Mouse (Mus musculus) subcutaneous adipose tissue, adult 2 months (tissue): Measurements from ENCODE around the gene 9930111J21Rik1. TPM values are rescaled to one million over a fixed set of nuclear protein-coding genes. Genes with fewer than 3 reads are reported as not detected.

Source experiments
- polyA plus RNA-seq: library from polyadenylated mRNA; depleted of rRNA; stranded (reverse); fragments of >200 nt; gene quantifications from 2 replicates; pipeline ENCODE4 v1.2.3, GENCODE M21; 2012; ENCODE audit warnings: low replicate concordance; rRNA removed

9930111J21Rik1 gene
- 5.1 and 5.3 TPM in 2 replicates for polyA plus RNA-seq

DNA sequence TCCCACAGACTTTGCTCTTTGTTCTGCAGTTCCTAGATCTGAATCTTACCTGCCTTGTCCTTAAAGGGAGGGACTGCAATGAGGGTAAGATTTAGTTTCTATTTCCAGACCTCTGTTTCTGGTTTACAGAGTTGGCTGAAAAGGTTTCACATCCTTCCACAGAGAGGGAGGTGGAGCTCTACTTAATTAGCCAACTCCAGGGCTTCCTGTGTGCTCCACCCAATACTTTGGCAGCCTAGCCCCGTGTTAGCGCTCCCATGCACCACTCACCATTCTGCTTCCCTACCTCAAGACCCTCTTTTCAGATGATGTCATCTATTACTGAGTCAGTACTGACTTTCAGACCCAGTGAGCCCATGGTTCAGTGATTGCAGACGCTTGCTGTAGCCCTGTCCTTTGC is at the start of gene 9930111J21Rik1:
Gene 9930111J21Rik1, minus strand, starts transcription at position 148 of the 400 bp plus-strand sequence.

DNA sequence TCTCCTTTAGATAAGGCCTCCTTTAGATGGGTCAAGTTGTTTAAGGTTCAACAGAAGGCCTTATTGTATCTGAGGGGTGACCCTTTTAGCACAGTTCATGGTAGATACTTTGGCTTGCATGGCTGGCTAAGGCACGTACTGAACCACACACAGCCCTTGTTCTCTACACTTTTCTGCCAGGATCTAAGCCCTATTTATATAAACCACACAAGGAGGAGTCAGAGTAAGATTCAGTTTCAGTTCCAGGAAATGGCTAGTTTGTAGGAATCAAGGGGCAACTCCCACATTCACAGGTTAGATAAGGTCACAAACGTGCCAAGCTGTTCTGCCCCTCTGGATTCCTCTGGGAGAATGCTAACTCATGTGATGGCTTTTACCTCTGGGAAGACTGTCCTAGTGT is 14.8 kb upstream of the 9930111J21Rik1 start, which contains the start of gene Tgtp1:
Gene Tgtp1, minus strand, starts transcription at position 155 of the 400 bp plus-strand sequence.

DNA sequence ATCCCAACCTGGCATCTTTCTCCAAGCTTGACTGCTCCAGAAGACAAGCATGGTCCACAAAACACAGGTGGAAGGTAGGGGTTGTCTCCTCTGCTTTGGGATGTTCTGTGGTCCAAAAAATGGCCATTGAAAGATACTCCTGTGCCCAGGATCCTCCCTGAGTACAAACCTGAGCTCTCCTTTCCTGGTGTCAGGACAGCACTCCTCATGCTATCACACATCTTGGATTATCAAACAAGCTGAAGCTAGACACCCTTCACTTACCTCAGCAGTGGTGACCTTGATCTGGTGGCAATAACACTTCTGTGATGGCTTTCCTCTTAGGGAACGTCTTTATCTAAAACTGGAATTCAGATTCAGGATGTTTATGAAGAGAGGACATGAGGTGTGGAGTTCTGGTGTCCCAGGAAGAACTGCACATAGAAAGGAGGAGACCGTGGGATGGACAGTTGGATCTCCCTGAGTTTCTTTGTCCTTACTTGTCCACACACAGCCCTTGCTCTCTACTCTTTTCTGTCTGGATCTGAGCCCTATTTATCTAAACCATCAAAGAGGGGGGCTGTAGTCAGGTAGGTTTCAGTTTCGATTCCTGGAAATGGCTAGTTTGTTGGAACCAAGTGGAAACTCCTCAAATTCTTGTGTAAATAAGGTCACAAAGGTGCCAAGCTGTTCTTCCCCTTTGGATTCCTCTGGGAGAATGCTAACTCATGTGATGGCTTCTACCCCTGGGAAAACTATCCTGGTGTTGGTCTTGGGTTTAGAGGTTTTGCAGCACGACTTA is 12.7 kb upstream of the 9930111J21Rik1 start, which contains the start of gene Gm12185:
Gene Gm12185, minus strand, starts transcription at position 487 of the 781 bp plus-strand sequence.

DNA sequence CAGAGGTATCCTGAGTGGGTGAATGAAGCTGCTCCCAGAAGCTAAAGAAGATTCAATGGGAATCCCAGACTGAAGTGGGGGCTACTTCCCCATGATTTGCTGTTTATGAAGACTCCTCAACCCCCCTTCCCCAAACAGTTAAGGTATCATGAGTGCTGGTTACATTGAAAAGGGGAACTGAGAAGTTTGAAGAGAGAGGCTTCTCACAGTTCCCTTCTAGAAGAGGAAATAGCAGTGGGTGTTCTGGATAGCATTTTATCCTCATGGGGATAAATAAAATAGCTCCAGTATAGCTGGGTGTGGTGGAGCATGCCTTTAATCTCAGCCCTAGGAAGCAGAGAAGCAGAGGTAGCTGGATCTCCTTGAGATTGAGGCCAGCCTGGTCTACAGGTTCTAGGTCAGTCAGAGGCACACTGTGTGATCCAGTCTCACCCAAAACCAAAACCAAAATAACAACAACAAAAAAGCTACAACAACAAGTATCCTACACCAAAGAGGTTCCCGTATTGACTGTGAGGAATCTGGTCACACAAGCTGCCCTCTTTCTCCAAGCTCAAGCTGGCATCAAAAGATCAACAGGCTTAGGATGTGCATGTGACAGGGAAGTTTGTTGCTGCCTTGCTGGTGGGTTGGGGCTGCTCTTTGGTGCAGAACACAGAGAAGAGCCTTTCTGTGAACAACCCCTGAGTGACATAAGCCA is 808 bp downstream of the 9930111J21Rik1 start, which contains the start of gene Olfr56:
Gene Olfr56, plus strand, starts transcription at position 650 of the 700 bp plus-strand sequence.

DNA sequence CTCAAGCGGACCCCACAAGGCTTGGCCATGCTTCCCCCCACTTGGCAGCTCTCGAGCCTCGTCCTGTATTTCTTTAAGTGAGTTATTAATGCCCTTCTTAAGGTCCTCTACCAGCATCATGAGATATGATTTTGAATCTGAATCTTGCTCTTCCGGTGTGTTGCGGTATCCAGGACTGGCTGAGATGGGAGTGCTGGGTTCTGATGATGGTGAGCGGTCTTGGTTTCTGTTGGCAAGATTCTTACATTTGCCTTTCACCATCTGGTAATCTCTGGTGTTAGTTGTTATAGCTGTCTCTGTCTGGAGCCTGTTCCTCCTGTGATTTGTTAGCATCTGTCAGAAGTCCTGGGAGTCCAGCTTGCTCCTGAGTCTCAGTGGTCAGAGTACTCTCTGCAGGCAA is 33.1 kb downstream of the 9930111J21Rik1 start, which contains the start of gene Psme2b:
Gene Psme2b, minus strand, starts transcription at position 101 of the 400 bp plus-strand sequence.

DNA sequence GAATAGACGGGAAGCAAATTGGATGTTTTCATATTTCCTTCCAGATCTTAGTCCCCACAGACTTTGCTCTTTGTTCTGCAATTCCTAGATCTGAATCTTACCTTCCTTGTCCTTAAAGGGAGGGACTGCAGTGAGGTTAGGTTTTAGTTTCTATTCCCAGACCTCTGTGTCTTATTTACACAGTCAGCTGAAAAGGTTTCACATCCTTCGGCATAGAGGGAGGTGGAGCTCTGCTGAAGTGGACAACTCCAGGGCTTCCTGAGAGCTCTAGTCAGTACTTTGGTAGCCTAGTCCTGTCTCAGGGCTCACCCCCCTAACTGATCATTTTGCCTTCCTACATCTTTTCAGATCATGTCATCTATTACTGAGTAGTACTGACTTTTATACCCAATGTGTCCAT is 77.2 kb downstream of the 9930111J21Rik1 start, which contains the start of gene Gm5431:
Gene Gm5431, minus strand, starts transcription at position 194 of the 400 bp plus-strand sequence.

Other genes starting within 250 kb of the 9930111J21Rik1 start
- gene Rack1, start 179.1 kb downstream of the 9930111J21Rik1 start, polyA plus RNA-seq, result 1,227 and 3,358 TPM in 2 replicates
- 28.6 and 34.7 TPM in 2 replicates for gene Trim41, start 162.0 kb downstream of the 9930111J21Rik1 start, polyA plus RNA-seq
- 1.7 and 4.2 TPM in 2 replicates for gene Trim7, start 153.3 kb downstream of the 9930111J21Rik1 start, polyA plus RNA-seq
- gene Gm12184, start 152.7 kb downstream of the 9930111J21Rik1 start, polyA plus RNA-seq, result 11.8 and 14.5 TPM in 2 replicates
- 16.5 and 34.6 TPM in 2 replicates for gene Irgm1, start 107.7 kb downstream of the 9930111J21Rik1 start, polyA plus RNA-seq
- gene Gm5431, start 77.2 kb downstream of the 9930111J21Rik1 start, polyA plus RNA-seq, result 1.1 and 1.4 TPM in 2 replicates
- gene Psme2b, start 33.2 kb downstream of the 9930111J21Rik1 start, polyA plus RNA-seq, result 21.9 and 22.1 TPM in 2 replicates
- gene Olfr56, start 509 bp downstream of the 9930111J21Rik1 start, polyA plus RNA-seq, result 0.31 and 0.32 TPM in 2 replicates
- 0.32 and 0.35 TPM in 2 replicates for gene Gm12185, start 12.8 kb upstream of the 9930111J21Rik1 start, polyA plus RNA-seq
- 5.1 and 6.2 TPM in 2 replicates for gene Tgtp1, start 14.8 kb upstream of the 9930111J21Rik1 start, polyA plus RNA-seq
- 3.5 and 4.5 TPM in 2 replicates for gene 9930111J21Rik2, start 71.8 kb upstream of the 9930111J21Rik1 start, polyA plus RNA-seq
- gene Tgtp2, start 84.8 kb upstream of the 9930111J21Rik1 start, polyA plus RNA-seq, result 17.0 and 27.2 TPM in 2 replicates
- 8.8 and 16.0 TPM in 2 replicates for gene Ifi47, start 97.2 kb upstream of the 9930111J21Rik1 start, polyA plus RNA-seq
- gene Olfr1396, start 135.5 kb upstream of the 9930111J21Rik1 start, polyA plus RNA-seq, result 0.71 and 1.3 TPM in 2 replicates
- 0.04 TPM in 1 of 2 replicates, not detected in the other for gene Olfr1395, start 162.9 kb upstream of the 9930111J21Rik1 start, polyA plus RNA-seq
- gene Olfr1394, start 175.0 kb upstream of the 9930111J21Rik1 start, polyA plus RNA-seq, result not detected in 2 replicates
- 21.7 and 60.9 TPM in 2 replicates for gene Btnl9, start 207.8 kb upstream of the 9930111J21Rik1 start, polyA plus RNA-seq
- gene Zfp62, start 223.9 kb upstream of the 9930111J21Rik1 start, polyA plus RNA-seq, result 1.5 and 3.9 TPM in 2 replicates